Mouse (Mus musculus) MEL (cell line): ENCODE measurements around the gene Lad1.

Source experiments
- CHD1 ChIP-seq: IDR thresholded peaks from 2 replicates; pipeline ENCODE4 v1.6.1; 2012; ENCODE audit warnings: low read depth, mild to moderate bottlenecking, inconsistent platforms, low read length, improper control_type of control experiment
- CTCF ChIP-seq, 3 experiments: IDR thresholded peaks in 2 of 3; conservative IDR thresholded peaks in 1 of 3; 2 replicates each; pipeline ENCODE4 v1.5.1; 2011 to 2012; ENCODE audit warnings: low read length in 3 of 3, low read depth in 2 of 3, mild to moderate bottlenecking in 2 of 3, improper control_type of control experiment in 1 of 3, inconsistent platforms in 1 of 3, mixed read lengths in 1 of 3, moderate library complexity in 1 of 3; ENCODE audit not compliant: control insufficient read depth in 1 of 3, insufficient read depth in 1 of 3, poor library complexity in 1 of 3, severe bottlenecking in 1 of 3
- E2F4 ChIP-seq: IDR thresholded peaks from 2 replicates; pipeline ENCODE4 v1.6.1; 2011; ENCODE audit warnings: low read depth, low read length, improper control_type of control experiment, borderline replicate concordance
- HCFC1 ChIP-seq: IDR thresholded peaks from 2 replicates; pipeline ENCODE4 v1.6.1; 2012; ENCODE audit warnings: low read depth, mild to moderate bottlenecking, inconsistent platforms, low read length, improper control_type of control experiment, moderate library complexity
- POLR2A ChIP-seq, 2 experiments: IDR thresholded peaks; 2 replicates each; pipeline ENCODE4 v1.6.1; 2011 to 2012; ENCODE audit warnings: low read length in 2 of 2, mild to moderate bottlenecking in 2 of 2, control low read depth in 1 of 2, improper control_type of control experiment in 1 of 2, low read depth in 1 of 2, moderate library complexity in 1 of 2; ENCODE audit not compliant: control insufficient read depth in 1 of 2, insufficient read depth in 1 of 2, poor library complexity in 1 of 2
- TBP ChIP-seq: IDR thresholded peaks from 2 replicates; pipeline ENCODE4 v1.8.0; 2011; ENCODE audit warnings: low read depth, low read length, improper control_type of control experiment
- USF1 ChIP-seq: IDR thresholded peaks from 2 replicates; pipeline ENCODE4 v1.6.1; 2014; ENCODE audit warnings: low read depth, mild to moderate bottlenecking, inconsistent platforms, low read length, improper control_type of control experiment, moderate library complexity
- ZMIZ1 ChIP-seq: IDR thresholded peaks from 2 replicates; pipeline ENCODE4 v1.6.1; 2012; ENCODE audit warnings: low read depth, mild to moderate bottlenecking, inconsistent platforms, low read length, improper control_type of control experiment, moderate library complexity

DNA sequence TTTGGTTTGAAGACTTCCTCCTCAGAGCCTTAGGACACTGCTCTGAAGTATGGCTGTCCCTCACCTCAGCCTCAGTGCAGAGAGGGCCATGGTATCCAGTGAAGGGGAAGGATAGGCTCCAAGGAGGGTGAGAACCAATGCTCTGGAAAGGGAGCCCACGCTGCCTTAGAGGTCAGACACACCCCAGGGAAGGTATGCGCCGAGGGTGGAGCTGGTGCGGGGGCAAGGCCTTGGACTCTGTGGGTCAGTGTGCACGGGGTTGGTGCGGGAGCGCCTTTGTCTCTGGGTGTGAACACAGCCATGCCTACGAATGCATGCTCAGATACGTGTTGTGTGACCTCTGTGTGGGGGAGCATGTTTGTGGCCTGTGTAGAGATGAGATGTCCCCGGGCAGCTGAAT lies 1.7 kb downstream of the Lad1 start:
- TF ChIP-seq CHD1 (no peak), CTCF (IDR thresholded peaks at IDR 0.05 in 2 of 3, conservative IDR thresholded peaks at IDR 0.05 in 1 of 3; ENCODE audit: control insufficient read depth in 1 of 3, insufficient read depth in 1 of 3, low read depth in 2 of 3, low read length in 3 of 3, poor library complexity in 1 of 3, severe bottlenecking in 1 of 3) (no peak), POLR2A (IDR thresholded peaks at IDR 0.05; ENCODE audit: control insufficient read depth in 1 of 2, insufficient read depth in 1 of 2, low read depth in 1 of 2, low read length in 2 of 2, poor library complexity in 1 of 2) (no peak), E2F4 (no peak), USF1 (no peak), HCFC1 (no peak), ZMIZ1 (no peak), TBP (no peak)
